Mouse (Mus musculus) midbrain, embryonic 12.5 days (tissue): ENCODE results near the gene Cotl1. TPM values are rescaled to one million over a fixed set of nuclear protein-coding genes. Genes with fewer than 3 reads are reported as not detected.

Experiments used
- ATAC-seq: fragments of 200-750 bp; cut with Nextera tagmentation; 2 replicates; pipeline ENCODE4 v1.8.0; 2017; ENCODE audit warnings: low read depth, moderate TSS enrichment, moderate library complexity; ENCODE audit not compliant: low FRiP score
- H3K27ac ChIP-seq: fragments of 300-500 bp; sonication (generic); replicated peaks from 2 replicates; pipeline ENCODE4 v1.5.1; 2016; ENCODE audit warnings: mild to moderate bottlenecking
- H3K27me3 ChIP-seq: fragments of 300-500 bp; sonication (generic); 2 replicates; pipeline ENCODE4 v1.6.1; 2016; ENCODE audit warnings: mild to moderate bottlenecking
- H3K36me3 ChIP-seq: fragments of 300-500 bp; sonication (generic); 2 replicates; pipeline ENCODE4 v1.6.1; 2016
- H3K4me1 ChIP-seq: fragments of 300-500 bp; sonication (generic); 2 replicates; pipeline ENCODE4 v1.6.1; 2016
- H3K4me2 ChIP-seq: fragments of 300-500 bp; sonication (generic); replicated peaks from 2 replicates; pipeline ENCODE4 v1.6.1; 2016; ENCODE audit warnings: mild to moderate bottlenecking, moderate library complexity
- H3K4me3 ChIP-seq: fragments of 300-500 bp; sonication (generic); 2 replicates; pipeline ENCODE4 v1.5.1; 2016; ENCODE audit warnings: mild to moderate bottlenecking
- H3K9ac ChIP-seq: fragments of 300-500 bp; sonication (generic); replicated peaks from 2 replicates; pipeline ENCODE4 v1.6.1; 2016; ENCODE audit warnings: mild to moderate bottlenecking, moderate library complexity
- H3K9me3 ChIP-seq: fragments of 300-500 bp; sonication (generic); 2 replicates; pipeline ENCODE4 v1.6.1; 2016; ENCODE audit warnings: mild to moderate bottlenecking
- WGBS: fragments of 180-500 bp; shearing (Covaris S2); methylation state at CpG from one replicate; pipeline ENCODE4 v1.1.7; 2016; 5-methylcytosine and 5-hydroxymethylcytosine counted together
- polyA plus RNA-seq: library from polyadenylated mRNA; unstranded; fragments of >200 nt; fragmentation: Nextera tagmentation; extraction: Ambion mirVana; gene quantifications from 2 replicates; pipeline ENCODE4 v1.2.1, GENCODE M21; 2016

Cotl1 gene
- polyA plus RNA-seq, 1 experiment from 2014 or later = 131 TPM

DNA sequence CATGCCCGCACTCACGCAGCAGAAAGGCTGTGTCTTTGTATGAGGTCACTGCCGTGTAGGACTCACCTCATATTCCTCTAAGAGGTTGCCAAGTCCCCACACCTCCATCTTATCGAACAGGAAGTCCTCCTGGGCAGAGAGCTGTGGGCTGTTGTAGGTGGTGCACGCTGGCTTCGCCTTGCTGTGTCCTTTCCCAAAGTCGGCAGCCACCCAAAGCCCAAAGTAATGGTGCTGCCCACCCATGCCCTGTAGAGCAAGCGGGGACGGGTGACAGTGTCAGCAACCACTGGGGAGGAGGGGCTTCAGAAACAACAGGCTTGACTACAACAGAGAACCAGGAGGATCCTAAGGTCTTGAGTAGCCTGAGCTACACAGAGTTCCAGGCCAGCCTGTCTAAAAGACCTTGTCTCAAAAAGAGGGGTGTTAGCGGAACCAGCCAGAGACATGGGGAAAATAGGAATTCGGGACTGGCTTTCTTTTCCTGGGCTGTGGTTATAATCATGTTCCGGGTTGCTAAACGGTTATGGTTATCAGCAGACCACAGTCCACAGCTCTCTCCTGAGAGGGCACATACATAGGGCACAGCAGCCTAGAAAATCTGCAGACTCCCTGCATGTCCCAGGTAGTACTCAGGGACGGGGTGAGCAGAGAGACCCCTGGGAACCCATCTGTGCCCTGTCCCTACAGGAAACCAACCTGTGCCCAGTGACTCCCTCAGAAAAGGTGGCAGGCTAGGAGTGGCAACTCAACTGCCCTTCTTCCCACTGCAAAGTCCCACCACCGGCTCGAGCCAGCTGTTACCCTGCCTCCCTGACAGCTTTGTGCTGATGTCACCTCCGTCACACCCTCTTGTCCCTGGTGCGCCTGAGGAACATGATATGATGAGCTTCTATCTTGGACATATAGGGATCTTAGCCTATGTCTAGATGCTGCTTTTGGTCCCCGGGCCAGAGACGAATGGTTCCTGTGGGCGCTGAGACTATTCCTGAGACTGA is 77.8 kb downstream of the Cotl1 start:
- WGBS = 91% methylated on average over 21 of the region's 21 CpGs

DNA sequence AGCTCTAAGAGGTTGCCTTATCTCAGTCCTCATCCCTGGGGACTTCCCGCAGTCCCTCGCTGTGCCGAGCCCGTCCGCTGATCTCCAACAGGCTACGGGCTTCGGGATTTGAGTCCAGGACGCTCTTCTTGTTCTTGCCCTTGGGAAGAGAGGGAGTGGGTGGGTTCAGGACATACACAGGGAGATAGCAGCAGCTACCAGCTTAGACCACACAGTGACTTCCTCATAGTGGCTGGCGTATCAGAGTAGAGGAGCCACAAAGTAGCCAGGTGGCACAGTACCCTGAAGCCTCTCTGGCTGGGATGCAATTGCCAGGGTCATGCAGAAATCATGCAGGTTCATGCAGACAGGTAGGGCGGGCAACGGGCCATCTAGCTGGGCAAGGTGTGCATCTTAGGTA is 78.7 kb downstream of the Cotl1 start:
- Histone ChIP-seq H3K27me3 (no peaks in the 10 kb centered on the region), H3K9ac (no peak overlapping the region), H3K4me2 (no peak overlapping the region), H3K36me3 (peaks cover 20% of the 10 kb centered on the region), H3K27ac (no peak overlapping the region), H3K9me3 (no peaks in the 10 kb centered on the region), H3K4me3 (no peak overlapping the region), H3K4me1 (peaks cover 9% of the 10 kb centered on the region; the same call in 1 of the 2 replicates)
- no peak for ATAC-seq
- 89% methylated on average over 11 of the region's 11 CpGs for WGBS

More for the DNA sequence above, 77.8 kb downstream of the Cotl1 start:
- no peak for ATAC-seq
- no peaks in the 10 kb centered on the region for H3K9me3 ChIP-seq
- no peak overlapping the region for H3K4me3 ChIP-seq
- peaks cover 28% of the 10 kb centered on the region for H3K36me3 ChIP-seq
- peaks cover 9% of the 10 kb centered on the region; the same call in 1 of the 2 replicates for H3K4me1 ChIP-seq
- H3K9ac ChIP-seq = no peak overlapping the region
- no peak overlapping the region for H3K4me2 ChIP-seq
- no peak overlapping the region for H3K27ac ChIP-seq
- H3K27me3 ChIP-seq = no peaks in the 10 kb centered on the region

Other genes with a start within 250 kb of the Cotl1 start
- gene Taf1c, start 235.3 kb downstream of the Cotl1 start, polyA plus RNA-seq = 15.3 and 16.7 TPM in 2 replicates
- gene Adad2, start 227.8 kb downstream of the Cotl1 start, polyA plus RNA-seq = 0.15 TPM in 1 of 2 replicates, not detected in the other
- gene Kcng4, start 204.9 kb downstream of the Cotl1 start, polyA plus RNA-seq = 0.26 TPM in 1 of 2 replicates, not detected in the other
- gene Wfdc1, start 174.2 kb downstream of the Cotl1 start, polyA plus RNA-seq = 2.4 and 3.1 TPM in 2 replicates
- 0.47 and 0.64 TPM in 2 replicates for gene Atp2c2, start 140.5 kb downstream of the Cotl1 start, polyA plus RNA-seq
- gene Tldc1, start 62.1 kb downstream of the Cotl1 start, polyA plus RNA-seq = 10.3 and 13.3 TPM in 2 replicates
- 13.1 and 14.7 TPM in 2 replicates for gene Klhl36, start 21.7 kb upstream of the Cotl1 start, polyA plus RNA-seq
- 147 and 149 TPM in 2 replicates for gene Usp10, start 69.8 kb upstream of the Cotl1 start, polyA plus RNA-seq
- gene Gm20388, start 70.3 kb upstream of the Cotl1 start, polyA plus RNA-seq = 1.2 TPM in 1 of 2 replicates, not detected in the other
- gene Crispld2, start 151.9 kb upstream of the Cotl1 start, polyA plus RNA-seq = 3.7 and 5.7 TPM in 2 replicates